ENCODE assay signal across 15 mouse cellular contexts in genomic region chr9:53066428-53066827, GRCm38 (mm10).
DNase-seq lines count a peak whose midpoint lies in the region; ATAC-seq lines count a peak whose summit lies in the region.
"Had no signal": no experiment of that assay in that cellular context is flagged by ENCODE, and none has a peak within 500 bp of the region (broad histone marks: within the 10 kb centered on the region; RNA-seq: fewer than 3 reads in every experiment).

No protein-coding gene starts in this region.

- no peaks in the 10 kb centered on the region for H3K4me1 ChIP-seq in hindbrain, embryonic 16.5 days (ENCODE audit: control insufficient read depth, insufficient read depth, low read depth, low read length)
- H3K4me1 ChIP-seq in hindbrain, embryonic 10.5 days (replicated peaks) = peaks cover 10% of the 10 kb centered on the region; the same call in 1 of the 2 replicates
- peaks cover 10% of the 10 kb centered on the region; the same call in 1 of the 2 replicates for H3K4me1 ChIP-seq in forebrain, embryonic 10.5 days
- H3K4me1 ChIP-seq: neural tube, embryonic 12.5 days had no signal

- H3K4me3 ChIP-seq in hindbrain, embryonic 16.5 days (ENCODE audit: low read length) = no peak overlapping the region
- no peak overlapping the region for H3K4me3 ChIP-seq in hindbrain, embryonic 10.5 days
- H3K4me3 ChIP-seq in forebrain, embryonic 10.5 days = no peak overlapping the region
- H3K4me3 ChIP-seq: heart, embryonic 15.5 days; layer of hippocampus, adult 2 months; neural tube, embryonic 12.5 days had no signal

- no peaks in the 10 kb centered on the region for H3K36me3 ChIP-seq in hindbrain, embryonic 16.5 days (ENCODE audit: control insufficient read depth, insufficient read depth, low read length)
- no peaks in the 10 kb centered on the region for H3K36me3 ChIP-seq in hindbrain, embryonic 10.5 days
- no peaks in the 10 kb centered on the region for H3K36me3 ChIP-seq in forebrain, embryonic 10.5 days (replicated peaks)
- H3K36me3 ChIP-seq: heart, embryonic 15.5 days; neural tube, embryonic 12.5 days had no signal

- peak; percentile 13 for DNase-seq in embryo, embryonic 10 days (ENCODE audit: low spot score)
- no peak for DNase-seq in embryo, embryonic 9.5 days (ENCODE audit: extremely low spot score)
- DNase-seq in hindbrain, embryonic 10.5 days (ENCODE audit: low spot score) = no peak
- peak; percentile 27 for DNase-seq in brain, adult 2 months (ENCODE audit: low read depth, low spot score)
- peak; percentile 64 for DNase-seq in skeletal muscle tissue, adult 2 months (ENCODE audit: low read depth, low spot score)
- no peak for DNase-seq in forebrain, embryonic 10.5 days (ENCODE audit: extremely low spot score, low spot score)
- DNase-seq in layer of hippocampus, adult 9-10 months (ENCODE audit: low spot score) = no peak
- DNase-seq: B cell, adult 2 months; cerebellum, postnatal 14 days had no signal

- 0 out of 2 replicates have a peak overlapping the region, but pooled peaks have one; percentile 1 for H3K27ac ChIP-seq in hindbrain, embryonic 16.5 days (ENCODE audit: low read depth, low read length)
- H3K27ac ChIP-seq in hindbrain, embryonic 10.5 days = no peak overlapping the region
- no peak overlapping the region for H3K27ac ChIP-seq in forebrain, embryonic 10.5 days
- H3K27ac ChIP-seq: heart, embryonic 15.5 days; layer of hippocampus, adult 2 months; macrophage; neural tube, embryonic 12.5 days had no signal

- 48% methylated on average over 4 of the region's 4 CpGs for WGBS in hindbrain, embryonic 16.5 days
- 61% methylated on average over 4 of the region's 4 CpGs for WGBS in hindbrain, embryonic 10.5 days
- 79% methylated on average over 4 of the region's 4 CpGs for WGBS in forebrain, embryonic 10.5 days

- H3K4me2 ChIP-seq in hindbrain, embryonic 16.5 days (ENCODE audit: low read length) = no peak overlapping the region
- H3K4me2 ChIP-seq: heart, embryonic 15.5 days; neural tube, embryonic 12.5 days had no signal

- no peak overlapping the region for H3K9ac ChIP-seq in hindbrain, embryonic 16.5 days (ENCODE audit: low read depth, low read length)
- H3K9ac ChIP-seq: heart, embryonic 15.5 days; neural tube, embryonic 12.5 days had no signal

- no peaks in the 10 kb centered on the region for H3K9me3 ChIP-seq in hindbrain, embryonic 16.5 days (ENCODE audit: control insufficient read depth, low read length)
- no peaks in the 10 kb centered on the region for H3K9me3 ChIP-seq in hindbrain, embryonic 10.5 days
- no peaks in the 10 kb centered on the region for H3K9me3 ChIP-seq in forebrain, embryonic 10.5 days
- H3K9me3 ChIP-seq: heart, embryonic 15.5 days; neural tube, embryonic 12.5 days had no signal

- ATAC-seq in hindbrain, embryonic 16.5 days = peak; percentile 61; the same call in 1 of the 2 replicates
- ATAC-seq: midbrain, embryonic 16.5 days had no signal

- H3K27me3 ChIP-seq in hindbrain, embryonic 16.5 days (replicated peaks; ENCODE audit: control insufficient read depth, insufficient read depth, low read length) = no peaks in the 10 kb centered on the region
- no peaks in the 10 kb centered on the region for H3K27me3 ChIP-seq in hindbrain, embryonic 10.5 days (ENCODE audit: insufficient read depth, poor library complexity, severe bottlenecking)
- H3K27me3 ChIP-seq in forebrain, embryonic 10.5 days (ENCODE audit: poor library complexity, severe bottlenecking) = no peaks in the 10 kb centered on the region
- H3K27me3 ChIP-seq: heart, embryonic 15.5 days; neural tube, embryonic 12.5 days had no signal

Comparison
In these comparisons a context has a peak if more than half of its experiments do, and no peak if none do; other contexts are left out.
1. DNase-seq: peak in embryo, embryonic 10 days (single experiment), brain, adult 2 months (single experiment) and skeletal muscle tissue, adult 2 months (single experiment); none in embryo, embryonic 9.5 days (single experiment), hindbrain, embryonic 10.5 days (single experiment), forebrain, embryonic 10.5 days (single experiment) and layer of hippocampus, adult 9-10 months (single experiment).